Mouse (Mus musculus): ENCODE data around the gene Zfp287. TPM values are rescaled to one million over a fixed set of nuclear protein-coding genes. Genes with fewer than 3 reads are reported as not detected.

Gene Zfp287
- total RNA-seq, 2 experiments from 2014 or later, result 15.5 to 19.2 TPM

DNA sequence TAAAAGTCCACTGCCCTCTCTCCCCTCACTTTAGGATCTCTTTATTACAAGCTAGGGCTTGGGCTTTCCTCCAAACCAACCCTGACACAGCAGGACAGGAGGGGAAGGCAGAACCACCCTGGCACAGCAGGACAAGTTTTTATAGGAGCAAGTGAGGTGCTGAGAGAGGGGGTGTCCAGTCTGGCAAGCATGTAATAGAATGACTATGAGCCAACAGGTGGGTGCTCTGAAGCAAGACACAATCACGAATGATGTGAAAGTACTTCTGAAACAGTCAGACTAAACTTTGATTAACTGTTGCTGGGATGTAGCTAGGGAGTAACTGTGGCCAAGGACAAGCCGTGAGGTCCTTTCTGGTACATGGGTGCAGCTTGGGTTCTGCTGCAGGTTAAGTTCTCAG lies 25.6 kb downstream of the Zfp287 start:
- DNase-seq (ENCODE audit: extremely low spot score in 1 of 2, low spot score in 1 of 2), result no peak

- DNase-seq (ENCODE audit: extremely low spot score in 1 of 2, low spot score in 1 of 2), result no peak
These were observed 30.5 kb downstream of the Zfp287 start for GRCm38 (mm10) chr11:62701218-62701617.

- DNase-seq (ENCODE audit: extremely low spot score in 1 of 2, low spot score in 1 of 2), result no peak
These were observed 32.0 kb downstream of the Zfp287 start for GRCm38 (mm10) chr11:62699749-62700148.

DNA sequence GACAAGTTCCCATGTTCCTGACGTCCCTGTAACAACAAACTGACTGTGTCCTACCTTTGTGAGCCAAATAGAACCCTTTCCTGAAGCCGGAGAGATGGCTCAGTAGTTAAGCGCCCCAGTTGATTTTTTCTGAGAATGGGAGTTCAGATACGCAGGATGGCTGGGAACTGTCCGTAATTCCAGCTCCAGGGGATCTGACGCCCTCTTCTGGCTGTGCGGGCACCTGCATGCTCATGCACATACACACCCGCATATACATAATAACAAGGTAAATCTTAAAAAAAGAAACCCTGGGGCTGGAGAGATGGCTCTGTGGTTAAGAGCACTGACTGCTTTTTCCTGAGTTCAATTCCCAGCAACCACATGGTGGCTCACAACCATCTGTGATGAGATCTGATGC lies 36.6 kb downstream of the Zfp287 start:
- no peak for DNase-seq (ENCODE audit: extremely low spot score in 1 of 2, low spot score in 1 of 2)

- DNase-seq (ENCODE audit: extremely low spot score in 1 of 2, low spot score in 1 of 2), result no peak
These were observed 38.2 kb downstream of the Zfp287 start for GRCm38 (mm10) chr11:62693299-62694184.

DNA sequence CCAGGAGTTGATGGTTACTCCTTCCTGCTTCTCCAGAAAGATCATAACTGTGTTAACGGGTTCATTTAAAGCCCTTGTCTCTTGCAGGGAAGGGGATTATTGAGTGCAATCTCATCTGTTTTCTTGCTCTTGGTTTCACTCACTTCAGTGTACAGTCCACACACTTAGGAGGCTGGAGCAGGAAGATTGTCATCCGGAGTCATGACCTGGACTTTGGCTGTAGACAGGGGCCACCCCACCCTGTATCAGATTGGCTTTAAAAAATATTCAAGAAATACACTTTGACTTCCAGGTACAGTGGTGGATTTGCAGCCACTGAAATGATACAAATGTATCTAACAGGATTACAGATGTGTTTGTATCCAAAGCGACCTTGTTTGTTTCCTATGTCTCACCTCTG lies 40.1 kb downstream of the Zfp287 start:
- no peak for DNase-seq (ENCODE audit: extremely low spot score in 1 of 2, low spot score in 1 of 2)

DNA sequence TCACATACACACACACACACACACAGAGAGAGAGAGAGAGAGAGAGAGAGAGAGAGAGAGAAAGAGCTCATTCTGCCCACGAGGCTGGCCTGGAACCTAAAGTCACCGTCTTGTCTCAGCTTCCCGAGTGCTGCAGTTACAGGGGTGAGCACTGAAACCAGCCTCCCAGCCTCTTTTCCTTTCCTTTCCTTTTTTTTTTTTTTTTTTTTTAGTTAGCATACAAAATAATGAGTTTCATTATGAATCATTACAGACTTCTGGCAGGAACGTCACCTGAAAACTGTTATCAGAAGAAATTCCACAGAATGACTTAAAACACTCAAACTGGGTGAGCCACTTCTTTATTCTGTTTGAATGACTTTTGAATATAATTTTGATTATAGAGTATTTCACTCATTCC lies 51.8 kb downstream of the Zfp287 start:
- DNase-seq (ENCODE audit: extremely low spot score in 1 of 2, low spot score in 1 of 2), result no peak

- no peak for DNase-seq (ENCODE audit: extremely low spot score in 1 of 2, low spot score in 1 of 2)
These were observed 52.8 kb downstream of the Zfp287 start for GRCm38 (mm10) chr11:62678778-62679354.

DNA sequence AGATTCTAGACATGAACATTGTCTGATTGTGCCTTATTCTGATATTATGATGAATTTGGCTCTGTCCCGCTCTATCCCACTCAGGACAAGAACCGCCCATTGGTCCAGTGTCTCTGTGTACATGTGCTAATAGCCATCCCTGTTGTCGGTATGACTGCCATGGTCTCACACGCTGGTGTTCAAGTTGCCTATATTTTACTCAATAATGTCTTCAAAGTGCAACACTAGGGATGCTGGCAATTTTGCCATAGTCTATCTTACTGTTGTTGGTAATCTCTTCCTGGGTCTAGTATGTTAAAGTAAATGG lies 55.5 kb downstream of the Zfp287 start:
- no peak for DNase-seq (ENCODE audit: extremely low spot score in 1 of 2, low spot score in 1 of 2)

GRCm38 (mm10) chr11:62675480-62676289 lies 56.0 kb downstream of the Zfp287 start:
- peak in 1 of 2 experiments; percentile 40 for DNase-seq (ENCODE audit: extremely low spot score in 1 of 2, low spot score in 1 of 2)

DNA sequence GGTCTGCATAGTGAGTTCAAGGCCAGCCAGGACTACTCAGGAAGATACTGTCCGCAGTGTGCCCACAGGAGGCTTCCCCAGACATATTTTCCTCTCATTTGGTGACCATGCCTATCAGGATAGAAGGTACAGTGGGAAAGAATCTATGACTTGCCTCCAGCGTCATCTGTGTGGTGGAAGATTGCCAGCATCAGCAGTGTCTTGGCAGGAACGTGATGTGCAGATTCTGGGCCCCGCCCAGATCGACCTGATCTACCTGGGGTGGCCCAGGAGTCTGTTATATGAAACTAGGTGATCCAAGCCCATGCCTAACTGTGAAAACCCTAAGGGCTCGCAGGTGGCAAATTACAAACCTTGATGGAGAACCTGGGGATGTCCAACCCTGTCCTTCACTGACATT lies 61.7 kb downstream of the Zfp287 start:
- DNase-seq (ENCODE audit: extremely low spot score in 1 of 2, low spot score in 1 of 2), result no peak

GRCm38 (mm10) chr11:62669471-62669870 lies 62.2 kb downstream of the Zfp287 start:
- peak in 1 of 2 experiments; percentile 16 for DNase-seq (ENCODE audit: extremely low spot score in 1 of 2, low spot score in 1 of 2)

DNA sequence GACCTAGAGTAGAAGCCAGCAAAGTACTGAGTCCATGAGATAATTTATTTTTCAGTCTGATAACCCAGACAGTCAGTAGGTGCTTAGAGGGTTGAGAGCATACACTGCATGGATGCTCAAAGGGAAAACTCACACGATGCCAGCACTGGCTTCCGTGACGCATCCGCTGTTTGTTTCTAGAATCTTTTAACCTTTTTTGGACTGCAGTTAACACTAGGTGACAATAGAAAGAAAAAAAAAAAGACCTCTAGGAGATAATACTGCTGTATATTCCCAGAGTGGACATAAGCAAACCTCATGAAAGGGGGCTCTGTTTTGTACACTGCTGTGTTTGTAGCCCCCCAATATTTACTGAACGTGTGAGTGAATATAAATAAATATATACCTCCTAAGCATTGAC lies 62.7 kb downstream of the Zfp287 start:
- DNase-seq (ENCODE audit: extremely low spot score in 1 of 2, low spot score in 1 of 2), result no peak

DNA sequence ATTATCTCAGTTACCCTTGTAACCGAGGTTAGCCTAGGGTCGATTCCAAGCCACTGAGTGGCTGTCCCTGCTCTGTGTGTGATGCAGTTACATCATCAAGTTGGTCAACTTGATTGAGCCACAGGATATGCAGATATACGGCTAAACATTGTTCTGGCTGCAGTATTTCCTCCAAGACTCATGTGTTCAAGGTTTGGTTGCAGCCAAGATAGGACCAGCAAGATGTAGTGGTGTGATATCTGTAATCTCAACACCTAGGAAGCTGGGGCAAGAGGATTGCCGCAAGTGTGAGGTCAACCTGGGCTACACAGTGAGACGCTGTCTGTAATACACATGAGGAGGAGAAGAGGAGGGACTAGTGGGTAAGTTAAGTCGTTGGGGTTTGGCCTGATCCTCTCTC lies 67.5 kb downstream of the Zfp287 start:
- no peak for DNase-seq (ENCODE audit: extremely low spot score in 1 of 2, low spot score in 1 of 2)

DNA sequence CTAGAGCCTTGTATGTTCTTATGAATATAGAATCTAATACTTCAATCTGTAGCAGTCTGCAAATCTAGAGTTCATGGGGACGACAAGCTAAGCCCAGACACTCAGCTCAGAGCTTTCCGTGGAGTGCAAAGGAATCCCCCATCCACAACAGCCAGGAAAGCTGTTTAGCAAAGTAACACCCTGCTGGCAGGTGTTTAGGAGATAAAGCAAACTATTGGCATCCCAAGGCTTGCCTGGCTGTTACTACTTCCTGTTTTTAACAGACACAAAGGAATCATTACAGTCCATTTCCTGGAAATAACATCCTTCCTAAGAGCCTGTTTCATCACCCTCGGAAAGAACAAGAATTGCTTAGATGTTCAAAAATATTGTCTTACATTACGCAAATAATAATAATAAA lies 70.8 kb downstream of the Zfp287 start:
- DNase-seq (ENCODE audit: extremely low spot score in 1 of 2, low spot score in 1 of 2), result no peak

GRCm38 (mm10) chr11:62652080-62652479 lies 79.6 kb downstream of the Zfp287 start:
- DNase-seq (ENCODE audit: extremely low spot score in 1 of 2, low spot score in 1 of 2), result no peak

DNA sequence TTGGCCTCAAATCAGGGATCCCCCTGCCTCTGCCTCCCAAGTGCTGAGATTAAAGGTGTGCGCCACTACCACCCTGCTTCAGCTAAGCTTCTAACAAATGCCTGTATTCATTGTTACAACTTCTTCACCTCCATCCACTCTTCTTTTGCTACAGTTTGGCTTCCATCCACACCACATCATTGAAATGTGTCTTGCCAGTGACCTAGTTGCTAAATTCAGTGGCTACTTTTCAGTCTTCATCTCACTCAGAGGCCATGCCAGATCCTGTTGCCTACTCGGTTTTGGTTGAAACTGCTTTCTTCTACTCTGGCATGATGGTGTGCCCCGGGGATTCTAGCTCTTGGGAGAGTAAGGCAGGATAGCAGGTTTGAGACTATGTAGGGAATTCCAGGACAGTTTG lies 80.1 kb downstream of the Zfp287 start:
- no peak for DNase-seq (ENCODE audit: extremely low spot score in 1 of 2, low spot score in 1 of 2)

All from layer of hippocampus, postnatal 25 days (tissue).